Mouse (Mus musculus): ENCODE data around the gene Dhdh.

GRCm38 (mm10) chr7:45461326-45461725, 27.3 kb downstream of the Dhdh start:
- TF ChIP-seq GATA1 (IDR thresholded peaks at IDR 0.05; ENCODE audit: borderline replicate concordance, low read length), result no peak
- TF ChIP-seq FLI1 (IDR thresholded peaks at IDR 0.05; ENCODE audit: low read length), result no peak
